Mouse (Mus musculus) thymus, adult 2 months (tissue): ENCODE data around the gene Spock1. TPM values are rescaled to one million over a fixed set of nuclear protein-coding genes. Genes with fewer than 3 reads are reported as not detected.

Experiments
- DNase-seq: peaks from one replicate; pipeline ENCODE4 v3.0.0; 2021
- H3K27ac ChIP-seq: fragments of 200-500 bp; 2 replicates; pipeline ENCODE4 v1.5.1; 2012; ENCODE audit warnings: low read length, control low read depth; ENCODE audit not compliant: control insufficient read depth, insufficient read depth
- H3K27me3 ChIP-seq: fragments of 200-500 bp; 2 replicates; pipeline ENCODE4 v1.6.1; 2012; ENCODE audit warnings: mild to moderate bottlenecking, low read length, moderate library complexity, mixed read lengths; ENCODE audit not compliant: control insufficient read depth, insufficient read depth
- H3K36me3 ChIP-seq: fragments of 200-500 bp; 2 replicates; pipeline ENCODE4 v1.6.1; 2012; ENCODE audit warnings: mild to moderate bottlenecking, low read length, moderate library complexity; ENCODE audit not compliant: control insufficient read depth, insufficient read depth
- H3K4me1 ChIP-seq: fragments of 200-500 bp; replicated peaks from 2 replicates; pipeline ENCODE4 v1.6.1; 2012; ENCODE audit warnings: low read length; ENCODE audit not compliant: control insufficient read depth, insufficient read depth
- H3K4me3 ChIP-seq: fragments of 200-500 bp; 2 replicates; pipeline ENCODE4 v1.5.1; 2012; ENCODE audit warnings: mild to moderate bottlenecking, low read length, control low read depth, moderate library complexity; ENCODE audit not compliant: control insufficient read depth, insufficient read depth
- CTCF ChIP-seq: fragments of 200-500 bp; IDR thresholded peaks from 2 replicates; pipeline ENCODE4 v1.5.1; 2012; ENCODE audit warnings: mild to moderate bottlenecking, control low read depth, low read length, moderate library complexity, borderline replicate concordance; ENCODE audit not compliant: control insufficient read depth, poor library complexity, insufficient read depth; ENCODE audit errors: extremely low read depth
- POLR2A ChIP-seq: fragments of 200-500 bp; IDR thresholded peaks from 2 replicates; pipeline ENCODE4 v1.6.1; 2012; ENCODE audit warnings: mild to moderate bottlenecking, low read length, control low read depth, moderate library complexity; ENCODE audit not compliant: control insufficient read depth, poor library complexity, insufficient read depth; ENCODE audit errors: extremely low read depth
- WGBS: fragments of 180-500 bp; shearing (Covaris S2); methylation state at CpG from one replicate; pipeline ENCODE4 v1.1.7; 2018; 5-methylcytosine and 5-hydroxymethylcytosine counted together
- polyA plus RNA-seq: library from polyadenylated mRNA; depleted of rRNA; stranded (reverse); fragments of >200 nt; gene quantifications from 2 replicates; pipeline ENCODE4 v1.2.3, GENCODE M21; 2012; rRNA removed

The Spock1 gene
- polyA plus RNA-seq, 1 experiment, result 0.93 TPM

DNA sequence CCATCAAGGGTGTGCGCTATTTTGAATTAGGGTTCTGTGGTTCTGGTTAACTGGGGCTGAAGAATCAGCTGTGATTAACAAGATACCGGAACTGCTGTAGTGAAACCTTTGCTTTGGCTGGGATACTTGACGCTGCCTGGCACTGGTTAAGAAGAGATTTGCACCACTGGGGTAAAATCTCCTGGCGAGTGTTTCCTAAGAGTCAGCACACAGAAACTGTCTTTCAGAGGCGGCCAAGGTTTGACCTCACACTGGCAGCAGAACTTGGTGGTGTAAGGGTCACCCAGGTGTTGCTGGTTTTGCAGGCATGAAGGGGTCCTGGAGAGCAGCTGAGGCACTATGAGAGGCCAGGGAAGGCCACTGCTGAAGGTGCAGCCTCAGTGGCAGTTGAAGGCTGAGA is 489.4 kb downstream of the Spock1 start:
- H3K27ac ChIP-seq, result no peak overlapping the region
- no peak for DNase-seq
- 91% methylated on average over 5 of the region's 5 CpGs for WGBS
- TF ChIP-seq POLR2A (no peak), CTCF (no peak)
- H3K4me1 ChIP-seq, result no peaks in the 10 kb centered on the region
- no peaks in the 10 kb centered on the region for H3K27me3 ChIP-seq
- H3K36me3 ChIP-seq, result no peaks in the 10 kb centered on the region
- no peak overlapping the region for H3K4me3 ChIP-seq

GRCm38 (mm10) chr13:57414716-57415115 is 493.4 kb downstream of the Spock1 start:
- TF ChIP-seq POLR2A, result no peak
- TF ChIP-seq CTCF, result no peak
- no peaks in the 10 kb centered on the region for H3K4me1 ChIP-seq
- H3K27me3 ChIP-seq, result no peaks in the 10 kb centered on the region
- DNase-seq, result no peak
- H3K36me3 ChIP-seq, result no peaks in the 10 kb centered on the region
- 94% methylated on average over 1 of the region's 1 CpGs for WGBS
- no peak overlapping the region for H3K27ac ChIP-seq
- no peak overlapping the region for H3K4me3 ChIP-seq

DNA sequence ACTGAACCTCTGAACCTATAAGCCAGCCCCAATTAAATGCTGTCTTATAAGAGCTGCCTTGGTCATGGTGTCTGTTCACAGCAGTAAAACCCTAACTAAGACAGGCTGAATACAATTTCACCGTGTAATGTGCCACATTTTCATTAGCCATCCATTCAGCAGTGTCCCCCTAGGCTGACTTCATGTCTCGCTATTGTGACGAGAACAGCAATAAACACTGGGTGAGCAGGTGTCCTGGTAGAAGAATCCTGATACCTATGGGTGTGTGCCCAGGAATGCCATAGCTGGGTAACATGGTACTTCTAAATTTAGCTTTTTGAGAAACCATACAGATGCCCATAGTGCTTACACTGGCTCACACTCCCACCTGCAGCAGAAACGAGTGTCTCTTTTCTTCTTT is 500.5 kb downstream of the Spock1 start:
- no peak for DNase-seq
- H3K36me3 ChIP-seq, result no peaks in the 10 kb centered on the region
- no peaks in the 10 kb centered on the region for H3K27me3 ChIP-seq
- 94% methylated on average over 4 of the region's 4 CpGs for WGBS
- TF ChIP-seq POLR2A (no peak), CTCF (no peak)
- no peaks in the 10 kb centered on the region for H3K4me1 ChIP-seq
- H3K27ac ChIP-seq, result no peak overlapping the region
- no peak overlapping the region for H3K4me3 ChIP-seq

- DNase-seq, result no peak
- Histone ChIP-seq H3K36me3 (no peaks in the 10 kb centered on the region), H3K27me3 (no peaks in the 10 kb centered on the region), H3K4me1 (no peaks in the 10 kb centered on the region), H3K4me3 (no peak overlapping the region), H3K27ac (no peak overlapping the region)
- TF ChIP-seq POLR2A (no peak), CTCF (no peak)
- WGBS, result 82% methylated on average over 7 of the region's 7 CpGs
Observed at GRCm38 (mm10) chr13:57402386-57402785, 505.7 kb downstream of the Spock1 start.

- H3K27ac ChIP-seq, result no peak overlapping the region
- no peaks in the 10 kb centered on the region for H3K27me3 ChIP-seq
- no peaks in the 10 kb centered on the region for H3K36me3 ChIP-seq
- no peak for DNase-seq
- H3K4me3 ChIP-seq, result no peak overlapping the region
- H3K4me1 ChIP-seq, result no peaks in the 10 kb centered on the region
- TF ChIP-seq CTCF, result no peak
- TF ChIP-seq POLR2A, result no peak
- WGBS, result 92% methylated on average over 14 of the region's 14 CpGs
Observed at GRCm38 (mm10) chr13:57372141-57372700, 535.9 kb downstream of the Spock1 start.

Other genes with a start within 250 kb of the Spock1 start
- 1.9 and 2.0 TPM in 2 replicates for gene Klhl3, start 205.3 kb upstream of the Spock1 start, polyA plus RNA-seq
- gene Hnrnpa0, start 220.2 kb upstream of the Spock1 start, polyA plus RNA-seq, result 169 and 254 TPM in 2 replicates
- 53.4 and 57.2 TPM in 2 replicates for gene Idnk, start 249.3 kb upstream of the Spock1 start, polyA plus RNA-seq